Mouse (Mus musculus) heart, adult 2 months (tissue): Measurements from ENCODE around the gene Hpse2.

Experiments used
- CTCF ChIP-seq: fragments of 200-600 bp; IDR thresholded peaks from 2 replicates; pipeline ENCODE4 v1.8.1; 2022; ENCODE audit warnings: antibody characterized with exemption, mild to moderate bottlenecking, moderate library complexity
- EP300 ChIP-seq: fragments of 200-500 bp; IDR thresholded peaks from 2 replicates; pipeline ENCODE4 v1.6.1; 2011; ENCODE audit warnings: low read depth, low read length, control low read depth; ENCODE audit not compliant: insufficient read depth

- no peak for TF ChIP-seq EP300
- no peak for TF ChIP-seq CTCF
Measured at GRCm38 (mm10) chr19:43388017-43388904, at the start of gene Hpse2.
